Mouse (Mus musculus) ES-E14 (cell line): ENCODE results near the gene Srd5a1.

Source experiments
- CHD2 ChIP-seq: IDR thresholded peaks from 2 replicates; pipeline ENCODE4 v1.6.1; 2014; ENCODE audit warnings: mild to moderate bottlenecking, low read depth, low read length, inconsistent platforms
- HCFC1 ChIP-seq: IDR thresholded peaks from 2 replicates; pipeline ENCODE4 v1.6.1; 2012; ENCODE audit warnings: low read length, inconsistent platforms, borderline replicate concordance; ENCODE audit not compliant: insufficient read depth
- ZNF384 ChIP-seq: IDR thresholded peaks from 2 replicates; pipeline ENCODE4 v1.6.1; 2012; ENCODE audit warnings: low read depth, low read length, inconsistent platforms

GRCm38 (mm10) chr13:69530156-69530555, 81.1 kb downstream of the Srd5a1 start:
- TF ChIP-seq HCFC1 (no peak), CHD2 (no peak), ZNF384 (no peak)
